Mouse (Mus musculus) intestine, embryonic 16.5 days (tissue): Measurements from ENCODE around the gene Arhgef1. TPM values are rescaled to one million over a fixed set of nuclear protein-coding genes. Genes with fewer than 3 reads are reported as not detected.
"Not testable (repeated sequence)": the region's sequence is repeated elsewhere in the genome, so short reads cannot be mapped to it uniquely, and the experiment has no call there.

Source experiments
- ATAC-seq: fragments of 200-750 bp; cut with Nextera tagmentation; 2 replicates; pipeline ENCODE4 v1.8.0; 2017; ENCODE audit warnings: moderate TSS enrichment, moderate library complexity
- H3K27ac ChIP-seq: fragments of 300-500 bp; sonication (generic); 2 replicates; pipeline ENCODE4 v1.5.1; 2014; ENCODE audit warnings: mild to moderate bottlenecking, low read length
- H3K27me3 ChIP-seq: fragments of 300-500 bp; sonication (generic); replicated peaks from 2 replicates; pipeline ENCODE4 v1.6.1; 2014; ENCODE audit warnings: low read length, control low read depth, mixed read lengths; ENCODE audit not compliant: control insufficient read depth, insufficient read depth
- H3K36me3 ChIP-seq: fragments of 300-500 bp; sonication (generic); 2 replicates; pipeline ENCODE4 v1.6.1; 2014; ENCODE audit warnings: low read length, control low read depth; ENCODE audit not compliant: control insufficient read depth, insufficient read depth
- H3K4me1 ChIP-seq: fragments of 300-500 bp; sonication (generic); 2 replicates; pipeline ENCODE4 v1.6.1; 2014; ENCODE audit warnings: low read length, control low read depth, mixed read lengths; ENCODE audit not compliant: control insufficient read depth, insufficient read depth
- H3K4me2 ChIP-seq: fragments of 300-500 bp; sonication (generic); 2 replicates; pipeline ENCODE4 v1.6.1; 2014; ENCODE audit warnings: low read depth, low read length, control low read depth
- H3K4me3 ChIP-seq: fragments of 300-500 bp; sonication (generic); 2 replicates; pipeline ENCODE4 v1.5.1; 2014; ENCODE audit warnings: mild to moderate bottlenecking, low read length
- H3K9ac ChIP-seq: fragments of 300-500 bp; sonication (generic); 2 replicates; pipeline ENCODE4 v1.6.1; 2014; ENCODE audit warnings: low read depth, low read length
- H3K9me3 ChIP-seq: fragments of 300-500 bp; sonication (generic); 2 replicates; pipeline ENCODE4 v1.6.1; 2016; ENCODE audit warnings: low read length, control low read depth; ENCODE audit not compliant: control insufficient read depth
- WGBS: fragments of 180-500 bp; shearing (Covaris S2); extraction: QIAGEN DNeasy Blood & Tissue Kit; methylation state at CpG from one replicate; pipeline ENCODE4 v1.1.7; 2014; 5-methylcytosine and 5-hydroxymethylcytosine counted together
- polyA plus RNA-seq: library from polyadenylated mRNA; unstranded; fragments of >200 nt; fragmentation: Nextera tagmentation; extraction: Ambion mirVana; gene quantifications from 2 replicates; pipeline ENCODE4 v1.2.1, GENCODE M21; 2015

Gene Arhgef1
- polyA plus RNA-seq, 1 experiment from 2014 or later, result 71.3 TPM

- H3K27ac ChIP-seq, result no peak overlapping the region
- H3K27me3 ChIP-seq, result no peaks in the 10 kb centered on the region
- H3K4me2 ChIP-seq, result peak overlapping the region; percentile 86
- H3K36me3 ChIP-seq, result peaks cover 33% of the 10 kb centered on the region
- H3K4me3 ChIP-seq, result peak overlapping the region; percentile 99
- H3K4me1 ChIP-seq, result peaks cover 21% of the 10 kb centered on the region
- H3K9ac ChIP-seq, result peak overlapping the region; percentile 100
- WGBS, result 63% methylated on average over 4 of the region's 4 CpGs
- no peak for ATAC-seq
- H3K9me3 ChIP-seq, result no peaks in the 10 kb centered on the region
Measured at GRCm38 (mm10) chr7:24887096-24887495, 15.6 kb upstream of the Arhgef1 start.

- Histone ChIP-seq H3K4me3 (no peak overlapping the region), H3K4me2 (no peak overlapping the region), H3K9me3 (no peaks in the 10 kb centered on the region), H3K36me3 (peaks cover 33% of the 10 kb centered on the region), H3K4me1 (peaks cover 21% of the 10 kb centered on the region), H3K27ac (peak overlapping the region; percentile 4; the same call in 1 of the 2 replicates), H3K9ac (no peak overlapping the region), H3K27me3 (no peaks in the 10 kb centered on the region)
- WGBS, result 77% methylated on average over 6 of the region's 6 CpGs
- ATAC-seq, result peak; percentile 19
Measured at GRCm38 (mm10) chr7:24889431-24890220, 13.1 kb upstream of the Arhgef1 start.

GRCm38 (mm10) chr7:24890281-24891216 lies 12.2 kb upstream of the Arhgef1 start:
- H3K9ac ChIP-seq, result no peak overlapping the region
- H3K36me3 ChIP-seq, result peaks cover 33% of the 10 kb centered on the region
- H3K27me3 ChIP-seq, result no peaks in the 10 kb centered on the region
- H3K4me3 ChIP-seq, result no peak overlapping the region
- no peaks in the 10 kb centered on the region for H3K9me3 ChIP-seq
- H3K4me2 ChIP-seq, result no peak overlapping the region
- peaks cover 21% of the 10 kb centered on the region for H3K4me1 ChIP-seq
- WGBS, result 34% methylated on average over 10 of the region's 10 CpGs
- peak overlapping the region; percentile 4; the same call in 1 of the 2 replicates for H3K27ac ChIP-seq
- ATAC-seq, result peak; percentile 68

- Histone ChIP-seq H3K9me3 (no peaks in the 10 kb centered on the region), H3K9ac (no peak overlapping the region), H3K4me2 (no peak overlapping the region), H3K27ac (no peak overlapping the region), H3K36me3 (peaks cover 33% of the 10 kb centered on the region), H3K4me1 (peaks cover 13% of the 10 kb centered on the region), H3K4me3 (no peak overlapping the region), H3K27me3 (no peaks in the 10 kb centered on the region)
- WGBS, result 66% methylated on average over 3 of the region's 3 CpGs
- ATAC-seq, result no peak
Measured at GRCm38 (mm10) chr7:24891241-24892124, 11.2 kb upstream of the Arhgef1 start.

- no peak overlapping the region for H3K9ac ChIP-seq
- H3K9me3 ChIP-seq, result no peaks in the 10 kb centered on the region
- WGBS, result 64% methylated on average over 2 of the region's 2 CpGs
Measured at GRCm38 (mm10) chr7:24892125-24892583, 10.6 kb upstream of the Arhgef1 start.

GRCm38 (mm10) chr7:24895749-24896148 lies 7.0 kb upstream of the Arhgef1 start:
- not testable (repeated sequence) for H3K9ac ChIP-seq, H3K27ac ChIP-seq, H3K27me3 ChIP-seq, H3K4me3 ChIP-seq, H3K4me2 ChIP-seq, H3K9me3 ChIP-seq, H3K4me1 ChIP-seq, H3K36me3 ChIP-seq, ATAC-seq
- WGBS, result 91% methylated on average over 2 of the region's 2 CpGs

More at GRCm38 (mm10) chr7:24892125-24892583, 10.6 kb upstream of the Arhgef1 start:
- H3K27ac ChIP-seq, result no peak overlapping the region
- no peak overlapping the region for H3K4me2 ChIP-seq
- H3K36me3 ChIP-seq, result peaks cover 29% of the 10 kb centered on the region
- no peaks in the 10 kb centered on the region for H3K27me3 ChIP-seq
- no peak overlapping the region for H3K4me3 ChIP-seq
- ATAC-seq, result no peak
- H3K4me1 ChIP-seq, result peaks cover 6% of the 10 kb centered on the region; the same call in 1 of the 2 replicates

GRCm38 (mm10) chr7:24896269-24896668 lies 6.4 kb upstream of the Arhgef1 start:
- H3K36me3 ChIP-seq, result no peaks in the 10 kb centered on the region
- H3K27me3 ChIP-seq, result no peaks in the 10 kb centered on the region
- H3K4me1 ChIP-seq, result no peaks in the 10 kb centered on the region
- ATAC-seq, result no peak
- no peak overlapping the region for H3K4me3 ChIP-seq
- H3K9ac ChIP-seq, result no peak overlapping the region
- no peak overlapping the region for H3K27ac ChIP-seq
- WGBS, result 83% methylated on average over 8 of the region's 8 CpGs
- no peaks in the 10 kb centered on the region for H3K9me3 ChIP-seq
- no peak overlapping the region for H3K4me2 ChIP-seq

- Histone ChIP-seq H3K4me2 (no peak within 1 kb of the TSS), H3K27me3 (no peaks in the 10 kb centered on the region), H3K4me3 (no peak within 1 kb of the TSS), H3K4me1 (0 out of 2 replicates have a peak, but pooled peaks cover 3% of the 10 kb centered on the region), H3K27ac (no peak within 1 kb of the TSS), H3K9ac (no peak within 1 kb of the TSS), H3K36me3 (no peaks in the 10 kb centered on the region), H3K9me3 (no peaks in the 10 kb centered on the region)
- 67% methylated on average over 12 of the region's 12 CpGs for WGBS
- ATAC-seq, result no peak
Measured at GRCm38 (mm10) chr7:24897224-24897623, 5.5 kb upstream of the Arhgef1 start, which contains the start of gene Cd79a. Cd79a (plus strand) TSS chr7:24897381.
